Mouse (Mus musculus): ENCODE measurements around the gene Adamts3.

Adamts3 gene

DNA sequence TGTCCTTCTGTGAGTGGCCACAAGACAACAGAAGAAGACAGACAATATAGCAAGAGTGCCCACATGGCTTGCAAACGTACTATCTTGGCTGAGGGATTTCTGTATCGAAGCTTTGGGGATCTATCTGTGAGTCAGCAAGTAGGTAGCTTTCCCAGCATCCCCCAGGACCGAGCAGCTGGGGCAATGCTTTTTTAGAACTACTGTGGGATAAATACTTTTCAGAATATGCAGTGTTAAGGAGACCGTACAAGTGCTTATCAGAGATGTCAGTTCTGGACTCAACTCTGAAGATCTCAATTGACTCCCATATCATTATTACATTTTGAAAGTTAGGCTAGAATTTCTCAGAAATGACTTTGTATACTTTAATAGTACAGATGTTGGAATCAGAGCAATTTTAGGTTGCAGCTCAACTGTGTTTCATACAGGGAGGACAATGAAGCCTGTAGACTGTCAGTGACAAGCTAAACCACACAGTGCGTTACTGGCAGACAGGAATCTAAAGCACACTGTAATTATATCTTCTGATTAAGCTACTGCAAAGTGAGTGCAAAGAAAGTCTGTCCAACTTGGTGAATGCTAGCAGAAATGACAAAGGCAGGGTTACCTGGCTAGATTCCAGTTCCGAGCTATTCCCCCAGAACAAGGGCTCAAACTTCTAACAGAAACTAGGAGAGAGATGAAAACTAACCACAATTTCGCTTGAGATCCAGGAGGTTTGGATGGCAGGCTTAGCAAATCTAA is 171.8 kb downstream of the Adamts3 start:
- no peak for DNase-seq (ENCODE audit: extremely low spot score, low spot score)

DNA sequence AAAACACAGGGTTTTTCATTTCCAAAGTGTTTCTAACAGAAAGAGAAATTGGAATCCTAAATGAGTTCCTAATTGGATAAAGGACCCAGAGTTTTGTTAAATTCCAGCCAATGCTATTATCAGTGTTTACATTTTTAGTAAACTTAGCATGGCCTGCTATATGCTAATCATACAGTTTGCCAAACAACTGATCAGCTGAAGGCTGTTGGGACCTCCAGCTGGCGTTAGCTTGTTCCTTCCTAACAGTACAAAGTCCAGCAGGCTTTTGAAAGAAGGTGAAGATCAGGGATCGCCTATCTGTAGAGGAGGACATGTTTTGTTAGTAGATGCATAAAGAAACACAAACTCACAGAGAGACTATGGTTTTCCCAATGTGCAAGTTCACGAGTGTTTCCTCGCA is 173.7 kb downstream of the Adamts3 start:
- no peak for DNase-seq (ENCODE audit: extremely low spot score, low spot score)

DNA sequence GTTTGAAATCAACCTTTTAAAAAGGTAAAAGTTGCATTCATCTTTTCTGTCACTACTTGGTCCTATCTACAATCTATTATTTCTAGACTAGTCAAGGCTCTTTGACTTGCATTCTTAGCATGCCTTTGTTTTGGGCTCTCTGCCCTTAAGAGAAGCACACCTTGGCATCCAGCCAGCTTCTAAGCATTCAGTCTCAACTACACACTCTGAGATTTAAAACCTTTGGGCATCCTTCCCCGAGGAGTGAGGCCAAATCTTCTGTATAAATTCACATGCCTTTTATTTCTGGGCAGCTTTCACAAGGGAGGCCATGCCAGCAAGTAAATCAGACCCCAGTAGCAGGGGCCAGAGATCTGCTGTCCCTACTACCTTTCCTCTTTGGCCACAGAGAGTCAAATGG is 178.9 kb downstream of the Adamts3 start:
- DNase-seq (ENCODE audit: extremely low spot score, low spot score), result no peak

DNA sequence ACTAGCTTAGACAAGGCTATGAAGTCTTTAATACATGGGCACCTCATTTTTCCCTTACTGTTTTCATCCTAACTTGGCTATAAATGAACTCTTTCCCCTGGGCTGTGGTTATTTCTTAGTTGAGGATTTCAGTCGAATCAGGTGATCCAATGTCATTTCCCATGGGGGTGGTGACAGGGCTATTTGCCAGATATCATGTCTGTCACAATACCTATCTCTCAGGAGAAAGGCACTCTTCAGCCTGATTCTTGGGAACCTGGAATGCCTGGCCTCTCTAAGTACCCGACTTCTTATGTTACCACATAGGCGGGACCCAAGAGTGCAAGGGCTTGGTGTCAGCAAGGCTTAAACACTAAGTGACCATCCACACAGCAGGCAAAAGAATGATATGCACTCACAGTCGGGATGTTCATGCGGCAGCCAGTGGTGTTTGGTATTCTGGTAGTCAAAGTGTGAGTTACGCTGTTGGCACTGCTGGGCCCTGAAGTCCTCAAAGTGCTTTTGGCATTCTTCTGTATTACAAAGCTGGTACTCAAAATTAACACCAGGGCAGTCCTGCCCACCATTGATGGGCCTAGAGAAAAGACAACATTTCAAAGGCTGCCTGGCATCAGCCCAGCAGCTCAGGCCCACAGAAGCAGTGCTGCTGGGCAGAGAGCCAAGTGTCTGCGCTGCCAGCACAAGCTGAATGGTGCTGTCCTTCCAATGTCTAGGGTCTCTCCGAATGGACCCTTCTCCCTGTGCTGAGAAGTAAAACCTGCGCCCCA is 181.7 kb downstream of the Adamts3 start:
- no peak for DNase-seq (ENCODE audit: extremely low spot score, low spot score)

DNA sequence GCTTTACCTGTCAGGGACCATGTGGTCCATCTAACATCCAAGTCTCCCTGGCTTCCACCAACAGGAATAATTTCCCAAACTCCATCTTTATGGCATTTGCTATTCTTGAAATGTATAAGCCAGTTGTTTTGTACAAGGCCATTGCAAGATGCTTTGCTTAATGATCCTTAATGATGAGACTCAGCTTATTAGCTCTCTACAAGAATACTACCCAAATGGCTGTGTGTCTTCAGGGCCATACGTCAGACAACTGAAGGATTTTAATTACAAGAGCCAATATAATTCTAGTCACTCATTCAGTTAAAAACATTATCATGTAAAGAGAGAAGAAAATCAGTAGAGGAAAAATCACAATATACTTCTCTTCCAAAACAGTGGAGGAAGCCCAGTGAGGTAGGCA is 195.3 kb downstream of the Adamts3 start:
- DNase-seq (ENCODE audit: extremely low spot score, low spot score), result no peak

DNA sequence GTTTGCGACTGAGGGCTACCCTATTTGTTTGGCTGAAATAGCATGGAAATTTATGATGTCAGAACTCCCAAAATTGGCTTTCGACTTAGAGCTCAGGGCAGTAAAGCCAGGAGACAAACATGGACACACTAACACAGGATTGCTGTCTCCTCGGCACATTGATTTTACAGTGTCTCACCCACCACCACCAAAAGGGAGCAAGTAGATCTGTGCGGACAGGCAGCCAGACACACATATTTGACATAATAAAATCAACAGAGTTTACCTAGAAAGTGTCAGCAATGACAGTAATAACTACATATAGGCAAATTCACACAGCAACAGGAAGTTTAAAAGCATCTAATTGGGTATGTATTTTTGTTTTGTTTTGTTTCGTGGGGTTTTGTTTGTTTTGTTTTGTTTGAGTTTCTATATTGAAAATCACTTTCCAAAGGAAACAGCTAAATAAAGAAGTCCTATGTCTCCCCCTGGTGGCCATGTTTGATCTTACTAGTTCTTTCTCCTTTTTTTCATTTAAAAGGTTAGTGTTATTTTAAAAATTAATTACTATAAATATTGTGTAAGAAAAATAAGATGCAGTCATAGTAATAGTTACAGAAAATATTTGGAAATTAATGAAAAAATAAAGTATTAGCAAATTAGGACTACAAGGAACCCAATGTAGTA is 203.1 kb downstream of the Adamts3 start:
- no peak for DNase-seq (ENCODE audit: extremely low spot score, low spot score)

DNA sequence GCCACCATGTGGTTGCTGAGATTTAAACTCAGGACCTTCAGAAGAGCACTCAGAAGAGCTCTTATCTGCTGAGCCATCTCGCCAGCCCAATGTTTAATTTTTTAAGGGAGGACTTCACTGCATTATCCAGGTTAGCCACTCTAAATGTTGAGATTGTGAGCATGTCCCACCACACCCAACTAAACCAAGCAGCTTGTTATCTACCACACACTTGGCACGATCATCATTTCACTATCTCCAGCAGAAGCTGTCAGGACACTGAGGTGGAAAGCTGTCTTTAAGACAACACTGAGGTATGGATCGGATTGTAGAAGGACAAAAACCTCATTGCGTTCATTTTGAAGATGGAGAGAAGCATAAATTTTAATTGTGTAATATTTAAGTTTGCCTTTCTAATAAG is 205.0 kb downstream of the Adamts3 start:
- DNase-seq (ENCODE audit: extremely low spot score, low spot score), result no peak

DNA sequence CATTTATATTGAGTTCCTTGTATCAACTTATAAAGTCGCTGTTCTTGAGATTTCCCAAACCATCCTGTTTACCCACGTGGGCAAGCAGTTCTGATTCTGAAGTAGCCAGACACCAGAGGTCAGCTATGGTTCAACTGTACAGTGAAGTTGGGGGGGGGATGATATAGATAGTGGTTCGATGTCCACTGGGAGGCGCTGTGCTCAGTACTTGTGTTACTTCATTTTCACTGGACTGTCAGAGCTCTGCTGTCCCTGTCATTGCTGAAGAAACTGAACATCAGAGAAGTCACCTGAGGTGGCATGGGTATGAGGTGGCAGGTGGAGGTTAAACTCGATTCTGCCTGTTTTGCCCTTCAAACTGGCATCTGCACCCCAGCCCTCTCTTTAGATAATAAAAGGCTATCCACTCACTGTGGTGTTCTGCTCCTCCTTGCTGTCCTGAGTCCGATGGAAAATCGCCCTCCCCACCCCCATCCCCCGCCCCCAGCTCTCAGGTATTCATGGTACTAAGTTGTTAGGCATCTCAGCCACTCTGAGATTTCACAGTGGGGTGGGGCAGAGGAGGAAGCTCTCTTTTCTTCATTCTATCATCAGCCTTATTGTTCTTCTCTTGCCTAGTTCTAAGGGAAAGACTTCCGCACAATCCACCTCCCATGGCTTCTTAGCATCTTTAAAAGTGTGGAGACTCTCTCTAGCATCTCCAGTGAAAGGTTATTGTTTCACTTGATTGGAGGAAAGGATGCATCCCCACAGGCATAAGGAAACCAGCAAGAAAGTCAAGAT is 208.9 kb downstream of the Adamts3 start:
- no peak for DNase-seq (ENCODE audit: extremely low spot score, low spot score)

DNA sequence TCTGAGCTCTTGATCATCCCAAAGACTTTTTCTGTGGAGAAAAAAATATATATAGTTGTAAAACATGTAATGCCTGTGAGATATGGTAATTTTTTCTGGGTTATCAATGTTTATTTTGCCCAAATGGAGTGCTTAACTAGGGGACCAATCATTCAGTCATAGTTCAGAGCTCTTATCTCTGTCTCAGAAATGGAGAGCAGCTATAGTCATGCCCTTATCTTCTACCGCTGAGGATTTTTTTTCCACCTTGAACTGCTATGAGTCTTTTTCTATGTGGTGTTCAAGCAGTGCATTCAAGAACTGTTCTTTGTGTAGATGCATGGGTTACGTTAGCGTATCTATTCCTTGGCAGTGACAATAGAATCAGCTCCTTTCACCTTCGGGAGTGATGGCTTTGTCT is 210.2 kb downstream of the Adamts3 start:
- DNase-seq (ENCODE audit: extremely low spot score, low spot score), result no peak

DNA sequence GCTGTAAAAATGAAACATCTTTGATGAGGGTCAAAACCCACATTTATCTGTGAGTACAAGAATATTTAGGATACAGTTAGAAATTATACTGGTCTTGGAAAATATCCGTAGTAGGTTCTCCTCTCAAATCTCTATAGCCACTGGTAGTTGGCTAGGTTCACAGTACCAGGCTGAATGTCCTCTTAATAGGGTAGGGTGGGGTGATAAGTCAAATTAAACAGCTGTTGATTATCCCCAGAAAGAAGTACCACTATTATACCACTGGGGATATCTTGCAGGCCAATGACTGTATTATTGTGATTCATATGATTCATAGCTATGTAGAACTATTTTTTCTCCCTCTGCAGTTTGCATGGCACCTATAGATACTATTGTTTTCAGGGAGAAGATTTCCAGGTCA is 228.8 kb downstream of the Adamts3 start:
- DNase-seq (ENCODE audit: extremely low spot score, low spot score), result no peak

DNA sequence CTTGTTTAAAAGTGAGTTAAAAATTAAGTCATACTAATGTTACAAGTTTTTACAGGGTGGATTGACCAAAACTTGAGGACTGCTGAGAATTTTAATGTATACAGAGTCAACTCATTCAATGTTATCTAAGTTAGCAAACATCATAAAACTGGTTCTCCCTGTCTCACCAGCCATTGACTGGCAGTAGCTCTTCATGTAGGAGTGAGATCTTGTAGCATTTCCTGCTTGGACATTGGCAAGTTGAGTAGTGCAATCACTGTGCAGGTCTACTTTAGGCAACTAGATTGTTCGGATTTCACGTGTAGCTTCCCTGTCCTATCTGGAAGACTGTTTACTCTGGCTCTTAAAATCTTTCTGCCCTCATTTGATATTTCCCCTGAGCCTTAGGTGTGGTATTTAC is 229.3 kb downstream of the Adamts3 start:
- DNase-seq (ENCODE audit: extremely low spot score, low spot score), result no peak

DNA sequence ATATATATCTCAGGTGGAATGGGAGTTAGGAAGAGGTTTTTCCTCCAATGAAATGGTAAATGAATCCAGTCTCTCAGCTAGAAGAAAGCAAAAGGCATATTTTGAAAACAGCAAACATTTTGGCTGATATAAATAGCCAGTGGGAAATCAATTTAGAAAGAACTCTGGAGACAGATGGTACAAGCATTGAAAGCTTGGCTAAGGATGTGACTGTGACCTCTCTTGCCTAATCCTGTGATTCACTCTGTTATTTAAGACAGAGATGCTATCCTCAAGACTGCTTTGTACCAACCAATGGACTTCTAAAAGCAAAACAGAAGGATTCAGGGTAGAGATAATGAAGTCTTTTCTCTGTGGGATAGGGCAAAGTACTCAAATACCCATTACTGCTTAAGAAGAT is 236.2 kb downstream of the Adamts3 start:
- no peak for DNase-seq (ENCODE audit: extremely low spot score, low spot score)

DNA sequence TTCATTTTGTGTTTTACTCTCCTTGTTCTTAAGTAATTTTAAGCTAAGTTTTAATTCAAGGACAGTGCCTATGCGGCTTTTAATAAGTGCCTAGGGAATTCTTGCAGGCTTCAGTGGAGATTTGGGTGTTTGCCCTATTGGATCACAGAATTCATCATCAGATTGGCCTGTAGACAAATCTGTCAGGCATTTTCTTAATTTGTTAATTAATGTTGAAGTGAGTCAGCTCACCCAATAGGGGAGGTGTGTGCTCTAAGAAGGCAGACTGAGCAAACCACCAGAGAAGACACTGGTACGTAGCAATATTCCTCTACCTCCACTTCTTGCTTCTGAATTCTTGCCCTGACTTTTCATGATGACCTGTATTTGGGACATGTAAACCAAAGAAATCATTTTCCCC is 247.7 kb downstream of the Adamts3 start:
- DNase-seq (ENCODE audit: extremely low spot score, low spot score), result no peak

DNA sequence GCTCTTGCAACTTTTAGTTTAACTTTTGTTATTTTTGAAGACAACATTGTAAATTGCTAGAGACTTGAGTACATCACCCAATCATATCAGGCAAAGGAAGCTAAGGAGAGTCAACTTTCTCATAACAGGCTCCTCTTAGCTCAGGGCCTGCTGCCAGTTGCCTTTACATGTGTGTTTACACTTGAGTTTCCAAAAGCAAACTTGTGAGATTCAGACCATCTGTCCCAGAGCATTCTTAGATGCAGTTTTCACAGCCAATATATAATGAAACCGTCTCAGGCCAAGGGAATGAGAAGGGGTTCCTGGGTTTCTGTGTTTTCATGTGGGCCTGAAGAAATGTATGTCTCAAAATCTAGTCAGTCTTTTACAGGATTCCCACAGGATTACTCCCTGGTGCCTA is 251.5 kb downstream of the Adamts3 start:
- no peak for DNase-seq (ENCODE audit: extremely low spot score, low spot score)

Data from neural tube, embryonic 10.5 days (tissue).